14 mouse cellular contexts compared by ENCODE assay signal in genomic region chr9:59664664-59665256, GRCm38 (mm10). TPM values are rescaled to one million over a fixed set of nuclear protein-coding genes. Genes with fewer than 3 reads are reported as not detected.
A peak's percentile ranks its signal among the peaks of the same experiment; 100 is the strongest.
DNase-seq lines count a peak whose midpoint lies in the region; ATAC-seq and TF ChIP-seq lines count a peak whose summit lies in the region.
"Had no signal": no experiment of that assay in that cellular context is flagged by ENCODE, and none has a peak within 500 bp of the region (broad histone marks: within the 10 kb centered on the region; RNA-seq: fewer than 3 reads in every experiment).

No protein-coding gene starts in this region.

- no peaks in the 10 kb centered on the region for H3K9me3 ChIP-seq in heart, embryonic 14.5 days (ENCODE audit: control insufficient read depth, low read length)
- no peaks in the 10 kb centered on the region for H3K9me3 ChIP-seq in stomach, postnatal 0 days (ENCODE audit: control insufficient read depth, low read length)
- no peaks in the 10 kb centered on the region for H3K9me3 ChIP-seq in hindbrain, embryonic 16.5 days (ENCODE audit: control insufficient read depth, low read length)
- H3K9me3 ChIP-seq: liver, embryonic 13.5 days; midbrain, embryonic 10.5 days had no signal

- WGBS in heart, embryonic 14.5 days: 72% methylated on average over 4 of the region's 4 CpGs
- WGBS in stomach, postnatal 0 days: 61% methylated on average over 4 of the region's 4 CpGs
- WGBS in hindbrain, embryonic 16.5 days: 73% methylated on average over 4 of the region's 4 CpGs

- H3K4me2 ChIP-seq in heart, embryonic 14.5 days (ENCODE audit: low read length): no peak overlapping the region
- no peak overlapping the region for H3K4me2 ChIP-seq in stomach, postnatal 0 days (replicated peaks; ENCODE audit: low read depth)
- no peak overlapping the region for H3K4me2 ChIP-seq in hindbrain, embryonic 16.5 days (ENCODE audit: low read length)
- H3K4me2 ChIP-seq: liver, embryonic 13.5 days had no signal

- no peak for TF ChIP-seq CTCF in testis, adult 2 months (IDR thresholded peaks at IDR 0.05; ENCODE audit: control insufficient read depth, insufficient read depth, insufficient replicate concordance, low read depth, low read length)
- no peak for TF ChIP-seq CTCF in stomach, postnatal 0 days (IDR thresholded peaks at IDR 0.05; ENCODE audit: low read depth)

- peaks cover 95% of the 10 kb centered on the region for H3K36me3 ChIP-seq in heart, embryonic 14.5 days (ENCODE audit: control insufficient read depth, insufficient read depth, low read length)
- H3K36me3 ChIP-seq in testis, adult 2 months (ENCODE audit: control insufficient read depth, insufficient read depth, low read length): no peaks in the 10 kb centered on the region
- peaks cover 14% of the 10 kb centered on the region for H3K36me3 ChIP-seq in stomach, postnatal 0 days (ENCODE audit: control insufficient read depth, insufficient read depth, low read length)
- H3K36me3 ChIP-seq in hindbrain, embryonic 16.5 days (ENCODE audit: control insufficient read depth, insufficient read depth, low read length): peaks cover 34% of the 10 kb centered on the region

- H3K9ac ChIP-seq in heart, embryonic 14.5 days (ENCODE audit: low read length): peak overlapping the region; percentile 14; the same call in 1 of the 2 replicates
- no peak overlapping the region for H3K9ac ChIP-seq in stomach, postnatal 0 days (ENCODE audit: low read length)
- no peak overlapping the region for H3K9ac ChIP-seq in hindbrain, embryonic 16.5 days (ENCODE audit: low read depth, low read length)
- H3K9ac ChIP-seq: liver, embryonic 13.5 days had no signal

- TF ChIP-seq EP300 in stomach, postnatal 0 days (optimal IDR thresholded peaks at IDR 0.05): no peak

- intact Hi-C loops in heart, postnatal 25 days (cut with DNase I): no loop called here

- H3K4me3 ChIP-seq in heart, embryonic 14.5 days (ENCODE audit: control insufficient read depth in 1 of 2, insufficient read depth in 1 of 2, low read depth in 1 of 2, low read length in 2 of 2): no peak overlapping the region
- peak overlapping the region; percentile 5; the same call in 1 of the 2 replicates for H3K4me3 ChIP-seq in testis, adult 2 months (ENCODE audit: control insufficient read depth, low read depth, low read length)
- no peak overlapping the region for H3K4me3 ChIP-seq in stomach, postnatal 0 days (ENCODE audit: low read depth, low read length)
- H3K4me3 ChIP-seq in hindbrain, embryonic 16.5 days (ENCODE audit: low read length): no peak overlapping the region
- H3K4me3 ChIP-seq: erythroblast, embryonic 14.5 days; liver, embryonic 13.5 days; midbrain, embryonic 10.5 days had no signal

- DNase-seq in heart, postnatal 25 days (ENCODE audit: low spot score): no peak
- DNase-seq in testis, postnatal 10 days (ENCODE audit: low spot score): no peak
- peak; percentile 85 for DNase-seq in kidney, adult 9 months
- peak; percentile 51 for DNase-seq in stomach, postnatal 0 days (ENCODE audit: low spot score)
- DNase-seq in adrenal gland, adult 2 months: no peak
- DNase-seq: liver, embryonic 13.5 days; right cerebral cortex, postnatal 25 days had no signal

- peak overlapping the region in 1 of 2 experiments; percentile 61; a peak in 2 of 4 replicates for H3K27ac ChIP-seq in heart, embryonic 14.5 days (replicated peaks in 1 of 2; ENCODE audit: control insufficient read depth in 1 of 2, insufficient read depth in 1 of 2, low read depth in 2 of 2, low read length in 2 of 2)
- H3K27ac ChIP-seq in testis, adult 2 months (ENCODE audit: control insufficient read depth, insufficient read depth, low read depth, low read length): no peak overlapping the region
- H3K27ac ChIP-seq in stomach, postnatal 0 days (replicated peaks): peak overlapping the region; percentile 25; the same call in 1 of the 2 replicates
- no peak overlapping the region for H3K27ac ChIP-seq in hindbrain, embryonic 16.5 days (ENCODE audit: low read depth, low read length)
- H3K27ac ChIP-seq: liver, embryonic 13.5 days; midbrain, embryonic 10.5 days had no signal

- no peak for ATAC-seq in heart, embryonic 14.5 days (ENCODE audit: insufficient number of reproducible peaks, insufficient read depth, low FRiP score, low read depth)
- ATAC-seq in stomach, postnatal 0 days (ENCODE audit: low FRiP score, low TSS enrichment): peak; percentile 70
- ATAC-seq in hindbrain, embryonic 16.5 days: no peak
- ATAC-seq: activated CD4-positive, CD25-positive, alpha-beta regulatory T cell, adult 4 months; inflammation-experienced regulatory T-cells, adult 6 months had no signal

- peaks cover 32 to 79% of the 10 kb centered on the region in 2 experiments for H3K4me1 ChIP-seq in heart, embryonic 14.5 days (ENCODE audit: control insufficient read depth in 2 of 2, insufficient read depth in 2 of 2, low read length in 2 of 2)
- H3K4me1 ChIP-seq in testis, adult 2 months (ENCODE audit: control insufficient read depth, insufficient read depth, low read length): peaks cover 9% of the 10 kb centered on the region
- peaks cover 5% of the 10 kb centered on the region for H3K4me1 ChIP-seq in stomach, postnatal 0 days (replicated peaks; ENCODE audit: control insufficient read depth, insufficient read depth)
- peaks cover 24% of the 10 kb centered on the region for H3K4me1 ChIP-seq in hindbrain, embryonic 16.5 days (ENCODE audit: control insufficient read depth, insufficient read depth, low read depth, low read length)

- no peaks in the 10 kb centered on the region for H3K27me3 ChIP-seq in heart, embryonic 14.5 days (ENCODE audit: control insufficient read depth, insufficient read depth, low read length)
- H3K27me3 ChIP-seq in testis, adult 2 months (ENCODE audit: control insufficient read depth, insufficient read depth, low read length): no peaks in the 10 kb centered on the region
- no peaks in the 10 kb centered on the region for H3K27me3 ChIP-seq in stomach, postnatal 0 days (ENCODE audit: control insufficient read depth, insufficient read depth, low read length)
- H3K27me3 ChIP-seq in hindbrain, embryonic 16.5 days (replicated peaks; ENCODE audit: control insufficient read depth, insufficient read depth, low read length): no peaks in the 10 kb centered on the region

- no peak for TF ChIP-seq POLR2A in testis, adult 2 months (IDR thresholded peaks at IDR 0.05; ENCODE audit: control insufficient read depth, low read depth, low read length)

RNA-seq across cellular contexts. Expression of gene Pkm, which starts 8.6 kb away (rescaled TPM):
- 1,792 and 1,798 TPM in 2 replicates for polyA plus RNA-seq in heart, embryonic 14.5 days (2014; fragmentation: Nextera tagmentation; extraction: Ambion mirVana)
- total RNA-seq in heart, postnatal 25 days (2021): 1,000 to 10,000 TPM; 1,181 to 1,232 TPM
- polyA plus RNA-seq in testis, adult 2 months (2012; rRNA removed): 491 and 510 TPM in 2 replicates
- polyA plus RNA-seq in stomach, postnatal 0 days (2015; fragmentation: Nextera tagmentation; extraction: Ambion mirVana): 472 and 500 TPM in 2 replicates
- total RNA-seq in adrenal gland, adult 2 months (2021): 100 to 1,000 TPM; 766 to 872 TPM
- polyA plus RNA-seq in adrenal gland, adult 2 months (2012; rRNA removed): 1,274 and 1,388 TPM in 2 replicates
- polyA plus RNA-seq in hindbrain, embryonic 16.5 days (2015; fragmentation: Nextera tagmentation; extraction: Ambion mirVana): 1,087 and 1,130 TPM in 2 replicates

RNA-seq across cellular contexts. Expression of gene Gramd2, which starts 15.2 kb away (rescaled TPM):
- polyA plus RNA-seq in heart, embryonic 14.5 days (2014; fragmentation: Nextera tagmentation; extraction: Ambion mirVana): 0.27 and 0.43 TPM in 2 replicates
- total RNA-seq in heart, postnatal 25 days (2021): not detected
- polyA plus RNA-seq in testis, adult 2 months (2012; rRNA removed): 14.5 and 17.9 TPM in 2 replicates
- 5.9 and 6.7 TPM in 2 replicates for polyA plus RNA-seq in stomach, postnatal 0 days (2015; fragmentation: Nextera tagmentation; extraction: Ambion mirVana)
- under 1 TPM in 1 of 2 experiments, not detected in 1; 0.40 TPM for total RNA-seq in adrenal gland, adult 2 months (2021)
- polyA plus RNA-seq in adrenal gland, adult 2 months (2012; rRNA removed): 0.09 and 0.17 TPM in 2 replicates
- 5.4 and 5.6 TPM in 2 replicates for polyA plus RNA-seq in hindbrain, embryonic 16.5 days (2015; fragmentation: Nextera tagmentation; extraction: Ambion mirVana)
- polyA plus RNA-seq: activated CD4-positive, CD25-positive, alpha-beta regulatory T cell, adult 4 months; erythroblast, embryonic 14.5 days; inflammation-experienced regulatory T-cells, adult 6 months had no signal

RNA-seq across cellular contexts. Expression of gene Parp6, which starts 47.7 kb away (rescaled TPM):
- 19.5 and 24.6 TPM in 2 replicates for polyA plus RNA-seq in heart, embryonic 14.5 days (2014; fragmentation: Nextera tagmentation; extraction: Ambion mirVana)
- total RNA-seq in heart, postnatal 25 days (2021): 10 to 100 TPM; 17.9 to 20.2 TPM
- polyA plus RNA-seq in testis, adult 2 months (2012; rRNA removed): 34.5 and 35.6 TPM in 2 replicates
- 13.3 and 14.9 TPM in 2 replicates for polyA plus RNA-seq in stomach, postnatal 0 days (2015; fragmentation: Nextera tagmentation; extraction: Ambion mirVana)
- 10 to 100 TPM; 25.3 to 32.9 TPM for total RNA-seq in adrenal gland, adult 2 months (2021)
- polyA plus RNA-seq in adrenal gland, adult 2 months (2012; rRNA removed): 6.0 and 6.5 TPM in 2 replicates
- polyA plus RNA-seq in hindbrain, embryonic 16.5 days (2015; fragmentation: Nextera tagmentation; extraction: Ambion mirVana): 197 and 213 TPM in 2 replicates

Comparison
In these comparisons a context has a peak if more than half of its experiments do, and no peak if none do; other contexts are left out.
1. DNase-seq: peak in kidney, adult 9 months (single experiment) and stomach, postnatal 0 days (single experiment); none in heart, postnatal 25 days (single experiment), testis, postnatal 10 days (single experiment) and adrenal gland, adult 2 months (single experiment).